Mouse (Mus musculus) limb, embryonic 11.5 days (tissue): ENCODE data around the gene Cox6b1. TPM values are rescaled to one million over a fixed set of nuclear protein-coding genes. Genes with fewer than 3 reads are reported as not detected.

Experiments
- ATAC-seq: fragments of 200-750 bp; cut with Nextera tagmentation; 2 replicates; pipeline ENCODE4 v1.8.0; 2017; ENCODE audit warnings: low read depth; ENCODE audit not compliant: insufficient number of reproducible peaks, low FRiP score, low TSS enrichment
- DNase-seq: peaks from one replicate; pipeline ENCODE4 v3.0.0-alpha.2; 2015; ENCODE audit warnings: low spot score
- H3K27ac ChIP-seq: fragments of 300-500 bp; sonication (generic); replicated peaks from 2 replicates; pipeline ENCODE4 v1.5.1; 2014; ENCODE audit warnings: low read depth, mild to moderate bottlenecking, low read length
- H3K27me3 ChIP-seq: fragments of 300-500 bp; sonication (generic); 2 replicates; pipeline ENCODE4 v1.6.1; 2014; ENCODE audit warnings: mild to moderate bottlenecking, low read length, mixed read lengths; ENCODE audit not compliant: control insufficient read depth, insufficient read depth
- H3K36me3 ChIP-seq: fragments of 300-500 bp; sonication (generic); 2 replicates; pipeline ENCODE4 v1.6.1; 2014; ENCODE audit warnings: mild to moderate bottlenecking, low read length, moderate library complexity, mixed read lengths; ENCODE audit not compliant: control insufficient read depth, insufficient read depth
- H3K4me1 ChIP-seq: fragments of 300-500 bp; sonication (generic); 2 replicates; pipeline ENCODE4 v1.6.1; 2014; ENCODE audit warnings: low read length, mixed read lengths; ENCODE audit not compliant: control insufficient read depth, insufficient read depth
- H3K4me2 ChIP-seq: fragments of 300-500 bp; sonication (generic); 2 replicates; pipeline ENCODE4 v1.6.1; 2014; ENCODE audit warnings: low read depth, mild to moderate bottlenecking, moderate library complexity; ENCODE audit not compliant: severe bottlenecking
- H3K4me3 ChIP-seq: fragments of 300-500 bp; sonication (generic); 2 replicates; pipeline ENCODE4 v1.5.1; 2014; ENCODE audit warnings: low read depth, low read length
- H3K9ac ChIP-seq: fragments of 300-500 bp; sonication (generic); 2 replicates; pipeline ENCODE4 v1.6.1; 2014; ENCODE audit warnings: mild to moderate bottlenecking, low read length
- H3K9me3 ChIP-seq: fragments of 300-500 bp; sonication (generic); 2 replicates; pipeline ENCODE4 v1.6.1; 2016; ENCODE audit warnings: low read length; ENCODE audit not compliant: control insufficient read depth
- WGBS: fragments of 180-500 bp; shearing (Covaris S2); extraction: QIAGEN DNeasy Blood & Tissue Kit; methylation state at CpG from one replicate; pipeline ENCODE4 v1.1.7; 2014; 5-methylcytosine and 5-hydroxymethylcytosine counted together
- polyA plus RNA-seq: library from polyadenylated mRNA; unstranded; fragments of >200 nt; fragmentation: Nextera tagmentation; extraction: Ambion mirVana; gene quantifications from 2 replicates; pipeline ENCODE4 v1.2.1, GENCODE M21; 2014

The Cox6b1 gene
- polyA plus RNA-seq, 1 experiment from 2014 or later = 801 TPM

GRCm38 (mm10) chr7:30593579-30594509 is 32.1 kb downstream of the Cox6b1 start:
- WGBS = 75% methylated on average over 10 of the region's 10 CpGs
- Histone ChIP-seq H3K9me3 (no peaks in the 10 kb centered on the region), H3K36me3 (no peaks in the 10 kb centered on the region), H3K4me2 (no peak overlapping the region), H3K27ac (no peak overlapping the region), H3K27me3 (no peaks in the 10 kb centered on the region), H3K4me1 (0 out of 2 replicates have a peak, but pooled peaks cover 4% of the 10 kb centered on the region), H3K4me3 (no peak overlapping the region), H3K9ac (no peak overlapping the region)
- no peak for ATAC-seq
- DNase-seq = no peak

DNA sequence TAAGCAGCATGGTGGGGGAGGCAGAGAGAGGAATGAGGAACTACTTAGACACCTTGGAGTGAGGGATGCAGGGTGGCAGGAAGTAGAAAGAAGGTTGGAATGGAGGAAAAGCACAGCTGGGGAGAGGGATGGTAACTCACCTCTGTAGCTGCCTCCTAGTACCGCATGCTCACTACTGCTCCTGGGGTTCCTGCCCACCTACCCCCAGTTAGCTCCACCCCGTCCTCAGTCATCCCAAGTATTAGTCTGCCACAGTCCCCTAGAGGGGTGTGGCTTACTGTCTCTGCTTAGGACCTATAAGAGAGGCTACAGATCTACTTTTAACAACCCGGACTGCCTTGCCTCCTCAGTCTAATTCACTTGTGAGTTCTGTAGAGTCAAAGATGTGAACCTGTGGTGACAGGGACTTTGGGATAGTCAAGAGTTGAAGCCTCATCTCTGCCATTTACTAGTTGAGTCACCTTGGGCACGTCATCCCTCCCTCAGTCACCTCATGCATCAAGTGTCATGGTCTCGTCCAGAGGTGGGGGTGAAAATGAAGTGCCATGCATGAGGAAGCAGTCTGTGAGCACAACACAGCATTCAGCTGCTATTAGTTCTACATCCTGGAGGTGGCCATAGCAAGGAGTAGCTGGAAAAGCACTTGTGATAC is 33.1 kb downstream of the Cox6b1 start:
- Histone ChIP-seq H3K36me3 (no peaks in the 10 kb centered on the region), H3K4me1 (0 out of 2 replicates have a peak, but pooled peaks cover 4% of the 10 kb centered on the region), H3K27me3 (no peaks in the 10 kb centered on the region), H3K9me3 (no peaks in the 10 kb centered on the region), H3K9ac (no peak overlapping the region), H3K4me2 (no peak overlapping the region), H3K4me3 (no peak overlapping the region), H3K27ac (no peak overlapping the region)
- WGBS = 49% methylated on average over 5 of the region's 5 CpGs
- no peak for DNase-seq
- no peak for ATAC-seq

DNA sequence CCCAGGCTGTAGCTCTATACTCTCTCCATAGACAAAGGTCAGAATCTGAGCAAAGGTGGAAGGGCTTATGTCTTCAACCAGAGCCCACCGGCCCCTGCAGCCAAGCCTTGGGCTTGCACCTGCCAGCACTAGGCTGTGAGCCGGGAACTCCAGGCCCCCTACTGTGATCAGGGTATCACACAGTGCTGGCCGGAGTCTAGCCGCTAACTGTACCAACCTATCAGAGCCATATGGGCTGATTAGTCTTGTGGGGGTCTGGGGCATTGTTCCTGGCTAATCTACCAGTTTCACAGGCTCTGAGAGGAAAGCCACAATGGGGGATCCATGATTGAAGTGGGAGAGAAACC is 34.4 kb downstream of the Cox6b1 start:
- no peak for DNase-seq
- Histone ChIP-seq H3K9ac (no peak overlapping the region), H3K27me3 (no peaks in the 10 kb centered on the region), H3K36me3 (0 out of 2 replicates have a peak, but pooled peaks cover 3% of the 10 kb centered on the region), H3K4me1 (peaks cover 11% of the 10 kb centered on the region), H3K9me3 (no peaks in the 10 kb centered on the region), H3K4me3 (no peak overlapping the region), H3K27ac (no peak overlapping the region), H3K4me2 (no peak overlapping the region)
- 52% methylated on average over 4 of the region's 4 CpGs for WGBS
- ATAC-seq = no peak

GRCm38 (mm10) chr7:30590927-30591604 is 34.9 kb downstream of the Cox6b1 start:
- no peak overlapping the region for H3K4me2 ChIP-seq
- H3K27ac ChIP-seq = no peak overlapping the region
- peaks cover 11% of the 10 kb centered on the region for H3K4me1 ChIP-seq
- no peak overlapping the region for H3K9ac ChIP-seq
- H3K27me3 ChIP-seq = no peaks in the 10 kb centered on the region
- no peak overlapping the region for H3K4me3 ChIP-seq
- 81% methylated on average over 9 of the region's 9 CpGs for WGBS
- DNase-seq (no peak), ATAC-seq (no peak)
- H3K36me3 ChIP-seq = peaks cover 6% of the 10 kb centered on the region; the same call in 1 of the 2 replicates
- H3K9me3 ChIP-seq = no peaks in the 10 kb centered on the region

- DNase-seq (peak; percentile 93), ATAC-seq (peak; percentile 65)
- Histone ChIP-seq H3K4me3 (peak overlapping the region; percentile 84), H3K27me3 (no peaks in the 10 kb centered on the region), H3K36me3 (peaks cover 15% of the 10 kb centered on the region), H3K4me1 (peaks cover 11% of the 10 kb centered on the region), H3K9ac (peak overlapping the region; percentile 45), H3K4me2 (peak overlapping the region; percentile 55), H3K9me3 (no peaks in the 10 kb centered on the region), H3K27ac (0 out of 2 replicates have a peak overlapping the region, but pooled peaks have one; percentile 91)
- WGBS = 28% methylated on average over 40 of the region's 40 CpGs
Observed at GRCm38 (mm10) chr7:30589435-30590301, 36.3 kb downstream of the Cox6b1 start.

DNA sequence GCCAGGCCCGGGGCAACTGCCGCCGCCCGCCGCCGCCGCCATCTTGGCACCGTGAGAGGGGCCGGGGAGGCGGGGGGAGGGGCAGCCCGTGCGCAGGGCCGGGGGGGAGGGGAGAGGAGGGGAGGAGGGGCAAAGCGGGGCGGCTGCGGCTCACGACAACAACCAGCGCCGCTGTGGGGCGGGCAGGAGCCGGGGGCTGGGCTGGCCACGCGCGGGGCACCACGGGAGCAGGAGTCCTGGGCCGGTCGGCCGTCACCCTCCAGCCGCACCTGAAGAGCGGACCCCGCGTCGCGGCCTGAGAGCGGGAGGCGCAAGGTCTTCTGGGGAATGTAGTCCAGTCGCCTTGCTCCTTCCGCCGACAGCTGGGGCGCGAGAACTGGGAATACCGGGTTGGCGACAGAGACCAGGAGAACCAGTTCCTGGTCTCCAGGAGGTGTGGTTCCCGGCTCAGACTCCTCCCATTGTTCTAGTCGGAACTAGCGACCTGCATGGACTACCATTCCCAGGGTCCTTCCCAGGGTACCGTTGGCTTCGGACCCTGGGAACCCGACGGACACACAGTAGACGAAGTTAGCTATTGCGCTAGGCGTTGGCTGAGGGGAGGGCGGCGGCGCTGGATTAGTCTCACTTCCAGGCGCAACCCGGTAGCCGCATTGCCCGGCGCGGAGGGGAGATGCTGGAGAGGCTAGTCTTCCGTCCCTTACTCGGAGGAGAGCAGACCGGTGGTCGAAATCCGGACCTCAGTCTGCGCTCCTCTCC is 37.1 kb downstream of the Cox6b1 start, which contains the start of gene Kmt2b:
TSS of gene Kmt2b (minus strand) at position 51 of the 759 bp plus-strand sequence.
- peak within 1 kb of the TSS; percentile 92 for H3K9ac ChIP-seq
- H3K36me3 ChIP-seq = peaks cover 17% of the 10 kb centered on the region
- ATAC-seq (peak; percentile 95), DNase-seq (peak; percentile 97)
- H3K27ac ChIP-seq = peak within 1 kb of the TSS; percentile 91
- under 1% methylated on average over 48 of the region's 68 CpGs for WGBS
- peaks cover 11% of the 10 kb centered on the region for H3K4me1 ChIP-seq
- H3K4me3 ChIP-seq = peak within 1 kb of the TSS; percentile 84
- H3K4me2 ChIP-seq = peak within 1 kb of the TSS; percentile 84
- no peaks in the 10 kb centered on the region for H3K9me3 ChIP-seq
- H3K27me3 ChIP-seq = no peaks in the 10 kb centered on the region

DNA sequence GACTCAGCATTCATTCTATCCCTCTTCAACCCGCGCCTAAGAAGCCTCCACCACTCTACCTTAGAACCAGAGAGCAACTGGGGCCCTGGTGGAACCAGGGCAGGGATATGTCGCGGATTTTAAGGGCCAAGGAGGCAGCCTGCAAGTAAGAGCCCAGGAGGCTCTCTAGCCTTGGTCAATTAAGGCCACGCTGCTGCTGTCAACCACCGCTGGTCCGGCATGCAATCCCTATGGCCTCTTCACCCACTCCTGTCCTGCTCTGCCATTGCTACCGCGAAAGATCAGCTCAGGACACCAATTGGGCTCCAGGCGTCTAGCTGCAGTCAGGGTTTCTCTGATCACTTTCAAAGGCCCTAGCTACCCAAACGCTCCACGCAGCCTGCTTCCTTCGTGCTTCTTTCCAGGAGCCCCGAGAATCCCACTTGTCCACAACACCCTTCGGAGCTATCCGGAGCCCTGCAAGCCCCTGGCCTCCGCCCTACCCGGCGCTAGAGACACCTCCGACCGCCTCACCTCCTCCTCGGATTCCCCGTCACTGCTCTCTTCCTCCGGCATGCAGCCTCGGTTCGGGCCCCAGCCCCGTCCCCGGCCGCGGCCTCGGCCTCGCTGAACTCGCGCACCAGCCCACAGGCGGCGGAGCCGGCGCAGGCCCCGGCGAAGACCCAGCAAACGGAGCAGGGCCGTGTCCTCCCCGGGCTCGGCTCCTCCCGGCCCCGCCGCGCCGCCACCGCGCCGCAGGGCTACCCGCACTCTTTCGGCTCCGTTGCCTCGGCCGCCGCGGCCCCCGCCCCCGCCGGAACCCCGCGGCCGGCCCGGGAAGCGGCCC is 37.9 kb downstream of the Cox6b1 start:
- DNase-seq (peak; percentile 58), ATAC-seq (peak; percentile 22; the same call in 1 of the 2 replicates)
- WGBS = under 1% methylated on average over 61 of the region's 67 CpGs

More for the DNA sequence above, 37.9 kb downstream of the Cox6b1 start:
- no peaks in the 10 kb centered on the region for H3K27me3 ChIP-seq
- H3K9me3 ChIP-seq = no peaks in the 10 kb centered on the region
- peak overlapping the region; percentile 84 for H3K4me2 ChIP-seq
- peak overlapping the region; percentile 92 for H3K9ac ChIP-seq
- H3K4me1 ChIP-seq = peaks cover 11% of the 10 kb centered on the region
- peaks cover 24% of the 10 kb centered on the region for H3K36me3 ChIP-seq
- H3K27ac ChIP-seq = peak overlapping the region; percentile 91
- H3K4me3 ChIP-seq = peak overlapping the region; percentile 84
